Comparison of ENCODE assay signal across 20 mouse cellular contexts in the genomic region with DNA sequence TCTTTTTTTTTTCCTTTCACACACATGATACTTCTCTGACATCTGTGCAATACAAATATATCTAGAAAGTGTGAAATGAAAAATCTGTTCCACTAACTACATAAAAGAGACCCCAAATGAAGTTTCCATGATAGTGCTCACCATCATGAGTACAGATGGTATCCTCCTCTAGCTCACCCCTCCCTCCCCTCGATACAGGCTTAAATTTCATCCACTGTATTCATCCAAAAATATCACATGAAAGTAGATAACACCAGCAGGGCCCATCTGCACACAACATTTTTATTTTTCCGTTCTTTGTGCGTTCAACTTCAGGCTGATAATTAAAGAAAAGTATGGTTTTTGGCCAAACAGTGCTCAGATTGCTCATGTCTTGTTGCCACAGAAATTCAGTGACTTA. TPM values are rescaled to one million over a fixed set of nuclear protein-coding genes. Genes with fewer than 3 reads are reported as not detected.
DNase-seq lines count a peak whose midpoint lies in the region; ATAC-seq and TF ChIP-seq lines count a peak whose summit lies in the region.
"Had no signal": no experiment of that assay in that cellular context is flagged by ENCODE, and none has a peak within 500 bp of the region (broad histone marks: within the 10 kb centered on the region; RNA-seq: fewer than 3 reads in every experiment).

No protein-coding gene starts in this region.

- peaks cover 3% of the 10 kb centered on the region; the same call in 1 of the 2 replicates for H3K4me1 ChIP-seq in forebrain, embryonic 14.5 days (ENCODE audit: control insufficient read depth, insufficient read depth, low read length)
- no peaks in the 10 kb centered on the region for H3K4me1 ChIP-seq in forebrain, embryonic 11.5 days (replicated peaks; ENCODE audit: control insufficient read depth, insufficient read depth, low read length)
- peaks cover 8% of the 10 kb centered on the region; the same call in 1 of the 2 replicates for H3K4me1 ChIP-seq in forebrain, postnatal 0 days (ENCODE audit: insufficient read depth)

- intact Hi-C loops in left cerebral cortex, adult 2 months (cut with DNase I) = no loop called here
- intact Hi-C loops in left cerebral cortex, postnatal 36 days (cut with DNase I) = no loop called here

- peak; percentile 73 for DNase-seq in forebrain, embryonic 14.5 days (ENCODE audit: low spot score)
- no peak for DNase-seq in forebrain, embryonic 11.5 days (ENCODE audit: low spot score)
- peak; percentile 52 for DNase-seq in layer of hippocampus, adult 11-12 months (ENCODE audit: low spot score)
- no peak for DNase-seq in layer of hippocampus, postnatal 25 days (ENCODE audit: extremely low spot score in 1 of 2, low spot score in 1 of 2)
- DNase-seq in left cerebral cortex, adult 2 months (ENCODE audit: extremely low spot score in 1 of 2, low spot score in 2 of 2) = no peak
- no peak for DNase-seq in left cerebral cortex, postnatal 36 days (ENCODE audit: low spot score in 2 of 2)
- peak; percentile 51 for DNase-seq in forebrain, postnatal 0 days
- no peak for DNase-seq in spleen, postnatal 10 days (ENCODE audit: low spot score in 2 of 2)
- DNase-seq: adrenal gland, postnatal 10 days; cerebellum, adult 2 months; cerebellum, postnatal 10 days; gastrocnemius, postnatal 14 days; heart, adult 2 months; heart, postnatal 14 days had no signal

- H3K36me3 ChIP-seq in forebrain, embryonic 14.5 days (ENCODE audit: control insufficient read depth, insufficient read depth, low read length) = no peaks in the 10 kb centered on the region
- no peaks in the 10 kb centered on the region for H3K36me3 ChIP-seq in forebrain, embryonic 11.5 days (ENCODE audit: control insufficient read depth, insufficient read depth, low read length)
- no peaks in the 10 kb centered on the region for H3K36me3 ChIP-seq in forebrain, postnatal 0 days (ENCODE audit: insufficient read depth)
- H3K36me3 ChIP-seq: embryonic facial prominence, embryonic 10.5 days; heart, embryonic 15.5 days; hindbrain, embryonic 13.5 days had no signal

- no peak overlapping the region; the same call in 1 of the 2 replicates for H3K27ac ChIP-seq in forebrain, embryonic 14.5 days (ENCODE audit: low read depth, low read length)
- H3K27ac ChIP-seq in forebrain, embryonic 11.5 days (ENCODE audit: low read depth, low read length) = no peak overlapping the region
- peak overlapping the region; percentile 58 for H3K27ac ChIP-seq in left cerebral cortex, adult 2 months
- peak overlapping the region; percentile 40; the same call in 1 of the 2 replicates for H3K27ac ChIP-seq in forebrain, postnatal 0 days (ENCODE audit: low read depth, low read length)
- H3K27ac ChIP-seq: embryonic facial prominence, embryonic 10.5 days; heart, adult 2 months; heart, embryonic 15.5 days; hindbrain, embryonic 13.5 days; hindbrain, postnatal 0 days had no signal

- no peaks in the 10 kb centered on the region for H3K27me3 ChIP-seq in forebrain, embryonic 14.5 days (replicated peaks; ENCODE audit: control insufficient read depth, insufficient read depth, low read length)
- peaks cover 2% of the 10 kb centered on the region; the same call in 1 of the 2 replicates for H3K27me3 ChIP-seq in forebrain, embryonic 11.5 days (ENCODE audit: control insufficient read depth, insufficient read depth, low read length)
- no peaks in the 10 kb centered on the region for H3K27me3 ChIP-seq in forebrain, postnatal 0 days (ENCODE audit: insufficient read depth, low read length)
- H3K27me3 ChIP-seq: hindbrain, embryonic 13.5 days had no signal

- peak; percentile 48; the same call in 1 of the 2 replicates for ATAC-seq in forebrain, embryonic 14.5 days
- ATAC-seq in forebrain, embryonic 11.5 days (replicated peaks; ENCODE audit: low FRiP score) = no peak
- peak; percentile 59 for ATAC-seq in forebrain, postnatal 0 days
- ATAC-seq: hindbrain, postnatal 0 days had no signal

- TF ChIP-seq CTCF in left cerebral cortex, adult 2 months (IDR thresholded peaks at IDR 0.05) = no peak
- no peak for TF ChIP-seq CTCF in forebrain, postnatal 0 days (IDR thresholded peaks at IDR 0.05; ENCODE audit: low read depth)

- H3K9ac ChIP-seq in forebrain, embryonic 14.5 days (ENCODE audit: low read length) = no peak overlapping the region
- no peak overlapping the region for H3K9ac ChIP-seq in forebrain, embryonic 11.5 days (ENCODE audit: low read length)
- H3K9ac ChIP-seq in forebrain, postnatal 0 days = no peak overlapping the region
- H3K9ac ChIP-seq: heart, embryonic 15.5 days; hindbrain, embryonic 13.5 days had no signal

- WGBS in forebrain, embryonic 14.5 days = 69% methylated on average over 3 of the region's 3 CpGs
- 95% methylated on average over 3 of the region's 3 CpGs for WGBS in forebrain, embryonic 11.5 days
- WGBS in forebrain, postnatal 0 days = 58% methylated on average over 3 of the region's 3 CpGs

- H3K4me3 ChIP-seq in forebrain, embryonic 14.5 days (ENCODE audit: low read depth, low read length) = no peak overlapping the region
- H3K4me3 ChIP-seq in forebrain, embryonic 11.5 days (ENCODE audit: low read depth, low read length) = no peak overlapping the region
- H3K4me3 ChIP-seq in left cerebral cortex, adult 2 months = peak overlapping the region; percentile 14; the same call in 1 of the 2 replicates
- 0 out of 2 replicates have a peak overlapping the region, but pooled peaks have one; percentile 9 for H3K4me3 ChIP-seq in forebrain, postnatal 0 days (ENCODE audit: low read depth, low read length)
- H3K4me3 ChIP-seq: embryonic facial prominence, embryonic 10.5 days; heart, adult 2 months; heart, embryonic 15.5 days; hindbrain, embryonic 13.5 days had no signal

- H3K4me2 ChIP-seq in forebrain, embryonic 14.5 days (ENCODE audit: low read length) = no peak overlapping the region
- H3K4me2 ChIP-seq in forebrain, embryonic 11.5 days (ENCODE audit: low read depth, low read length, severe bottlenecking) = no peak overlapping the region
- peak overlapping the region; percentile 8 for H3K4me2 ChIP-seq in forebrain, postnatal 0 days (ENCODE audit: low read depth)
- H3K4me2 ChIP-seq: heart, embryonic 11.5 days; heart, embryonic 15.5 days; hindbrain, embryonic 13.5 days had no signal

- no peaks in the 10 kb centered on the region for H3K9me3 ChIP-seq in forebrain, embryonic 14.5 days (replicated peaks; ENCODE audit: control insufficient read depth, low read length)
- no peaks in the 10 kb centered on the region for H3K9me3 ChIP-seq in forebrain, embryonic 11.5 days (ENCODE audit: control insufficient read depth, low read length)
- H3K9me3 ChIP-seq in forebrain, postnatal 0 days (ENCODE audit: low read length) = no peaks in the 10 kb centered on the region
- H3K9me3 ChIP-seq: embryonic facial prominence, embryonic 10.5 days; heart, embryonic 15.5 days; hindbrain, embryonic 13.5 days had no signal

RNA-seq across cellular contexts. Expression of a gene that starts 5.5 kb away (rescaled TPM):
- 29.2 and 40.8 TPM in 2 replicates for polyA plus RNA-seq in forebrain, embryonic 14.5 days (2014; fragmentation: Nextera tagmentation; extraction: Ambion mirVana)
- 5.5 and 6.8 TPM in 2 replicates for polyA plus RNA-seq in forebrain, embryonic 11.5 days (2014; fragmentation: Nextera tagmentation; extraction: Ambion mirVana)
- 10 to 100 TPM; 62.6 to 79.4 TPM for total RNA-seq in layer of hippocampus, postnatal 25 days (2021)
- total RNA-seq in left cerebral cortex, adult 2 months (2021) = 100 to 1,000 TPM; 140 to 146 TPM
- 100 to 1,000 TPM; 131 to 135 TPM for total RNA-seq in left cerebral cortex, postnatal 36 days (2021)
- total RNA-seq in forebrain, postnatal 0 days (2014; rRNA removed) = 131 and 156 TPM in 2 replicates
- 20.3 and 33.6 TPM in 2 replicates for polyA plus RNA-seq in forebrain, postnatal 0 days (2015; fragmentation: Nextera tagmentation; extraction: Ambion mirVana)
- total RNA-seq: hematopoietic stem cell, adult 5-6 weeks had no signal

Comparison
In these comparisons a context has a peak if more than half of its experiments do, and no peak if none do; other contexts are left out.
1. DNase-seq: peak in forebrain, embryonic 14.5 days (single experiment), layer of hippocampus, adult 11-12 months (single experiment) and forebrain, postnatal 0 days (single experiment); none in forebrain, embryonic 11.5 days (single experiment), layer of hippocampus, postnatal 25 days (0 of 2), left cerebral cortex, adult 2 months (0 of 2), left cerebral cortex, postnatal 36 days (0 of 2) and spleen, postnatal 10 days (0 of 2).
2. H3K27ac ChIP-seq: peak in left cerebral cortex, adult 2 months (single experiment) and forebrain, postnatal 0 days (single experiment); none in forebrain, embryonic 14.5 days (single experiment) and forebrain, embryonic 11.5 days (single experiment).
3. H3K4me3 ChIP-seq: peak in left cerebral cortex, adult 2 months (single experiment) and forebrain, postnatal 0 days (single experiment); none in forebrain, embryonic 14.5 days (single experiment) and forebrain, embryonic 11.5 days (single experiment).